In the genomic region with DNA sequence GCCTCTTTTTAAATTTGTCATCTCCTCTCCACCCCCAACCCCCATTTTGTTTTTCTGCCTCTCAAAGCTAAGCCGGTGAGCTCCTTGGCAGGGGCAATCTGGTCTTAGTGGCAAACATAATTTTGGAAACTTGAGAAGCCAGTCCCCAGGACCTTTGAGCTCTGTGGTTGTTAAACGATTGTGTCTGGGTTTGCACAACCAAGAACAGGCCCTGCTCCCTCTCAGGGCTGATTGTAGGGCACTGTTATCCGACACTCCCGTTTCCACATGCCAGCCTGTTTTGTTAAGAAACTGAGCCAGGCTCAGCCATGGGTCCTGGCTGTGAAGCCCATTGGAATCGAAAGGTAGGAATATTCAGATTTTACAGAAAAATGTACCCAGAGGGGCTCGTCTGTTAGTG, we compare ENCODE assay signal across 21 mouse cellular contexts. TPM values are rescaled to one million over a fixed set of nuclear protein-coding genes. Genes with fewer than 3 reads are reported as not detected.
DNase-seq lines count a peak whose midpoint lies in the region; ATAC-seq and TF ChIP-seq lines count a peak whose summit lies in the region.
"Had no signal": no experiment of that assay in that cellular context is flagged by ENCODE, and none has a peak within 500 bp of the region (broad histone marks: within the 10 kb centered on the region; RNA-seq: fewer than 3 reads in every experiment).

No protein-coding gene starts in this region.

- no peak for ATAC-seq in kidney, postnatal 0 days (replicated peaks; ENCODE audit: low FRiP score, low read depth)
- ATAC-seq in embryonic facial prominence, embryonic 13.5 days (ENCODE audit: insufficient number of reproducible peaks, insufficient read depth, low FRiP score, low TSS enrichment, low read depth): peak; percentile 32; the same call in 1 of the 2 replicates
- ATAC-seq in limb, embryonic 12.5 days (ENCODE audit: insufficient number of reproducible peaks, insufficient read depth, low FRiP score, low TSS enrichment, low read depth): no peak
- ATAC-seq: forebrain, embryonic 15.5 days; lung, postnatal 0 days; Patski had no signal

- no peak for TF ChIP-seq CTCF in kidney, postnatal 0 days (IDR thresholded peaks at IDR 0.05; ENCODE audit: low read depth)

- H3K27me3 ChIP-seq in kidney, postnatal 0 days (ENCODE audit: insufficient read depth, low read length): no peaks in the 10 kb centered on the region
- H3K27me3 ChIP-seq in embryonic facial prominence, embryonic 13.5 days: no peaks in the 10 kb centered on the region
- H3K27me3 ChIP-seq in limb, embryonic 12.5 days: no peaks in the 10 kb centered on the region
- H3K27me3 ChIP-seq: embryonic facial prominence, embryonic 15.5 days; forebrain, embryonic 15.5 days; heart, embryonic 15.5 days; hindbrain, embryonic 13.5 days; Patski; stomach, embryonic 15.5 days had no signal

- H3K27ac ChIP-seq in kidney, postnatal 0 days: no peak overlapping the region
- H3K27ac ChIP-seq in embryonic facial prominence, embryonic 13.5 days: peak overlapping the region; percentile 71
- peak overlapping the region; percentile 69 for H3K27ac ChIP-seq in limb, embryonic 12.5 days
- H3K27ac ChIP-seq: embryonic facial prominence, embryonic 15.5 days; forebrain, embryonic 15.5 days; heart, embryonic 15.5 days; hindbrain, embryonic 13.5 days; macrophage; stomach, embryonic 15.5 days had no signal

- H3K36me3 ChIP-seq in kidney, postnatal 0 days (ENCODE audit: insufficient read depth, low read length): no peaks in the 10 kb centered on the region
- H3K36me3 ChIP-seq in embryonic facial prominence, embryonic 13.5 days: no peaks in the 10 kb centered on the region
- no peaks in the 10 kb centered on the region for H3K36me3 ChIP-seq in limb, embryonic 12.5 days
- H3K36me3 ChIP-seq: embryonic facial prominence, embryonic 15.5 days; G1E; heart, embryonic 15.5 days; stomach, embryonic 15.5 days had no signal

- DNase-seq in kidney, postnatal 0 days (ENCODE audit: low spot score): peak; percentile 45
- no peak for DNase-seq in kidney, adult 18-20 months
- peak; percentile 1 for DNase-seq in brain, adult 2 months (ENCODE audit: low read depth, low spot score)
- DNase-seq in left cerebral cortex, adult 11 months (ENCODE audit: low spot score): no peak
- no peak for DNase-seq in adipocyte (ENCODE audit: low spot score)
- DNase-seq: adrenal gland, adult 8-10 months; cerebellum, adult 9-11 months; heart, postnatal 36 days; kidney, adult 8-10 months; kidney, postnatal 36 days had no signal

- H3K4me1 ChIP-seq in kidney, postnatal 0 days (replicated peaks; ENCODE audit: insufficient read depth, low read length): peaks cover 19% of the 10 kb centered on the region
- H3K4me1 ChIP-seq in embryonic facial prominence, embryonic 13.5 days: peaks cover 42% of the 10 kb centered on the region
- peaks cover 46% of the 10 kb centered on the region for H3K4me1 ChIP-seq in limb, embryonic 12.5 days (replicated peaks)
- H3K4me1 ChIP-seq: stomach, embryonic 15.5 days had no signal

- no peak overlapping the region for H3K4me3 ChIP-seq in kidney, postnatal 0 days (replicated peaks; ENCODE audit: low read depth, low read length)
- H3K4me3 ChIP-seq in embryonic facial prominence, embryonic 13.5 days: no peak overlapping the region
- H3K4me3 ChIP-seq in limb, embryonic 12.5 days (replicated peaks): no peak overlapping the region
- H3K4me3 ChIP-seq: embryonic facial prominence, embryonic 15.5 days; forebrain, embryonic 15.5 days; heart, embryonic 15.5 days; hindbrain, embryonic 13.5 days; stomach, embryonic 15.5 days had no signal

- H3K9ac ChIP-seq in kidney, postnatal 0 days (ENCODE audit: low read depth, low read length): no peak overlapping the region
- H3K9ac ChIP-seq in embryonic facial prominence, embryonic 13.5 days: no peak overlapping the region
- no peak overlapping the region for H3K9ac ChIP-seq in limb, embryonic 12.5 days (replicated peaks)
- H3K9ac ChIP-seq: embryonic facial prominence, embryonic 15.5 days; forebrain, embryonic 15.5 days; heart, embryonic 15.5 days; hindbrain, embryonic 13.5 days; stomach, embryonic 15.5 days had no signal

- no peaks in the 10 kb centered on the region for H3K9me3 ChIP-seq in kidney, postnatal 0 days (replicated peaks; ENCODE audit: low read length)
- no peaks in the 10 kb centered on the region for H3K9me3 ChIP-seq in embryonic facial prominence, embryonic 13.5 days
- no peaks in the 10 kb centered on the region for H3K9me3 ChIP-seq in limb, embryonic 12.5 days
- H3K9me3 ChIP-seq: embryonic facial prominence, embryonic 15.5 days; forebrain, embryonic 15.5 days; heart, embryonic 15.5 days; hindbrain, embryonic 13.5 days; stomach, embryonic 15.5 days had no signal

- WGBS in kidney, postnatal 0 days: 43% methylated on average over 6 of the region's 6 CpGs
- 21% methylated on average over 6 of the region's 6 CpGs for WGBS in embryonic facial prominence, embryonic 13.5 days
- WGBS in limb, embryonic 12.5 days: 35% methylated on average over 6 of the region's 6 CpGs

- H3K4me2 ChIP-seq in kidney, postnatal 0 days (ENCODE audit: low read length): no peak overlapping the region
- H3K4me2 ChIP-seq in embryonic facial prominence, embryonic 13.5 days: no peak overlapping the region
- H3K4me2 ChIP-seq in limb, embryonic 12.5 days: no peak overlapping the region
- H3K4me2 ChIP-seq: embryonic facial prominence, embryonic 15.5 days; forebrain, embryonic 15.5 days; heart, embryonic 15.5 days; hindbrain, embryonic 13.5 days; stomach, embryonic 15.5 days had no signal

RNA-seq across cellular contexts. Expression of gene Abcg1, which starts 8.6 kb away (rescaled TPM):
- 8.5 and 8.8 TPM in 2 replicates for polyA plus RNA-seq in kidney, postnatal 0 days (2015; fragmentation: Nextera tagmentation; extraction: Ambion mirVana)
- polyA plus RNA-seq in embryonic facial prominence, embryonic 13.5 days (2015; fragmentation: Nextera tagmentation; extraction: Ambion mirVana): 14.2 and 14.9 TPM in 2 replicates
- polyA plus RNA-seq in limb, embryonic 12.5 days (2016; fragmentation: Nextera tagmentation; extraction: Ambion mirVana): 8.9 and 10.9 TPM in 2 replicates
- polyA plus RNA-seq: G1E had no signal

Comparison
In these comparisons a context has a peak if more than half of its experiments do, and no peak if none do; other contexts are left out.
1. DNase-seq: peak in kidney, postnatal 0 days (single experiment) and brain, adult 2 months (single experiment); none in kidney, adult 18-20 months (single experiment), left cerebral cortex, adult 11 months (single experiment) and adipocyte (single experiment).